ENCODE assay signal across 8 mouse cellular contexts in the genomic region with DNA sequence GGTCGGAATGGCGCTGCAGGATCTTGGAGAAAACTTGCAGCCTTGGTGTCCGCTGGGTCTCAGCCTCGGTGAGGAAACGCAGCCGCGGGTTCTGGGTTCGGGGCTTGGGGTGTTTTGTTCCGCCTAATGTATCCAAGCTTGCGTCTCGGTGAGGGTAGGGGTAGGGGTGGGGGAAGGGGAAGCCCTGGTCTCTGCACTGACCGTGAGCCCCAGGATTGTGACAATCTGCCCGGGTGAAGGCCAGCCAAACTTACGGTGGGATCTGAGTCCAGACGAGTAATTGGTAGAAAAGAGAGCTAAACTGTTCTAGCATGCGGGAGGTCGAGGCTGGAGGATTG. TPM values are rescaled to one million over a fixed set of nuclear protein-coding genes. Genes with fewer than 3 reads are reported as not detected.
DNase-seq lines count a peak whose midpoint lies in the region; ATAC-seq and TF ChIP-seq lines count a peak whose summit lies in the region.

No protein-coding gene starts in this region.

- no peaks in the 10 kb centered on the region for H3K9me3 ChIP-seq in kidney, embryonic 16.5 days (ENCODE audit: low read length)
- no peaks in the 10 kb centered on the region for H3K9me3 ChIP-seq in embryonic facial prominence, embryonic 10.5 days
- H3K9me3 ChIP-seq in hindbrain, postnatal 0 days (ENCODE audit: low read length) = no peaks in the 10 kb centered on the region
- no peaks in the 10 kb centered on the region for H3K9me3 ChIP-seq in midbrain, postnatal 0 days (ENCODE audit: low read length)

- peak overlapping the region; percentile 87 for H3K9ac ChIP-seq in kidney, embryonic 16.5 days (replicated peaks; ENCODE audit: low read length)
- peak overlapping the region; percentile 94 for H3K9ac ChIP-seq in hindbrain, postnatal 0 days (replicated peaks; ENCODE audit: low read length)
- H3K9ac ChIP-seq in midbrain, postnatal 0 days (replicated peaks; ENCODE audit: low read length, poor library complexity, severe bottlenecking) = peak overlapping the region; percentile 70

- no peaks in the 10 kb centered on the region for H3K27me3 ChIP-seq in kidney, embryonic 16.5 days (ENCODE audit: insufficient read depth, low read length)
- H3K27me3 ChIP-seq in embryonic facial prominence, embryonic 10.5 days (replicated peaks; ENCODE audit: low read depth, poor library complexity, severe bottlenecking) = no peaks in the 10 kb centered on the region
- no peaks in the 10 kb centered on the region for H3K27me3 ChIP-seq in hindbrain, postnatal 0 days (ENCODE audit: insufficient read depth, low read length)
- no peaks in the 10 kb centered on the region for H3K27me3 ChIP-seq in midbrain, postnatal 0 days (ENCODE audit: insufficient read depth, low read length)

- DNase-seq in kidney, adult 9 months = no peak
- DNase-seq in embryonic facial prominence, embryonic 10.5 days (ENCODE audit: low spot score) = no peak
- DNase-seq in hindbrain, postnatal 0 days (ENCODE audit: low spot score) = no peak
- no peak for DNase-seq in midbrain, postnatal 0 days (ENCODE audit: low spot score)
- no peak for DNase-seq in cerebellum, adult 9-11 months
- DNase-seq in right cerebral cortex, adult 2 months (ENCODE audit: low spot score in 2 of 2) = no peak
- DNase-seq in left cerebral cortex, postnatal 14 days (ENCODE audit: low spot score in 2 of 2) = no peak

- no peak for TF ChIP-seq CTCF in hindbrain, postnatal 0 days (IDR thresholded peaks at IDR 0.05; ENCODE audit: low read depth)
- TF ChIP-seq CTCF in midbrain, postnatal 0 days (IDR thresholded peaks at IDR 0.05) = no peak

- under 1% methylated on average over 17 of the region's 17 CpGs for WGBS in kidney, embryonic 16.5 days
- WGBS in embryonic facial prominence, embryonic 10.5 days = under 1% methylated on average over 17 of the region's 17 CpGs
- WGBS in hindbrain, postnatal 0 days = under 1% methylated on average over 17 of the region's 17 CpGs
- under 1% methylated on average over 17 of the region's 17 CpGs for WGBS in midbrain, postnatal 0 days

- peaks cover 34% of the 10 kb centered on the region for H3K4me1 ChIP-seq in kidney, embryonic 16.5 days (ENCODE audit: insufficient read depth, low read length)
- peaks cover 37% of the 10 kb centered on the region for H3K4me1 ChIP-seq in embryonic facial prominence, embryonic 10.5 days
- peaks cover 23% of the 10 kb centered on the region for H3K4me1 ChIP-seq in hindbrain, postnatal 0 days (ENCODE audit: insufficient read depth, low read length)
- H3K4me1 ChIP-seq in midbrain, postnatal 0 days (ENCODE audit: insufficient read depth, low read length) = peaks cover 16% of the 10 kb centered on the region; the same call in 1 of the 2 replicates

- ATAC-seq in kidney, embryonic 16.5 days (ENCODE audit: low FRiP score, low TSS enrichment) = peak; percentile 43
- peak; percentile 41 for ATAC-seq in hindbrain, postnatal 0 days
- ATAC-seq in midbrain, postnatal 0 days (ENCODE audit: low FRiP score) = peak; percentile 20; the same call in 1 of the 2 replicates

- peak overlapping the region; percentile 73 for H3K4me2 ChIP-seq in kidney, embryonic 16.5 days (replicated peaks; ENCODE audit: low read depth, low read length)
- H3K4me2 ChIP-seq in hindbrain, postnatal 0 days (ENCODE audit: low read depth, low read length) = peak overlapping the region; percentile 87
- peak overlapping the region; percentile 80 for H3K4me2 ChIP-seq in midbrain, postnatal 0 days (ENCODE audit: low read depth, low read length, poor library complexity, severe bottlenecking)

- H3K4me3 ChIP-seq in kidney, embryonic 16.5 days (ENCODE audit: low read length) = peak overlapping the region; percentile 70
- peak overlapping the region; percentile 95 for H3K4me3 ChIP-seq in embryonic facial prominence, embryonic 10.5 days
- peak overlapping the region; percentile 98 for H3K4me3 ChIP-seq in hindbrain, postnatal 0 days (ENCODE audit: low read length)
- peak overlapping the region; percentile 89 for H3K4me3 ChIP-seq in midbrain, postnatal 0 days (ENCODE audit: low read depth, low read length)

- no peak overlapping the region; the same call in 1 of the 2 replicates for H3K27ac ChIP-seq in kidney, embryonic 16.5 days (ENCODE audit: low read length)
- H3K27ac ChIP-seq in embryonic facial prominence, embryonic 10.5 days (replicated peaks) = peak overlapping the region; percentile 94
- peak overlapping the region; percentile 94; the same call in 1 of the 2 replicates for H3K27ac ChIP-seq in hindbrain, postnatal 0 days
- H3K27ac ChIP-seq in midbrain, postnatal 0 days (ENCODE audit: low read depth, low read length) = no peak overlapping the region

- intact Hi-C loops in left cerebral cortex, postnatal 14 days (cut with DNase I) = no loop called here

- no peaks in the 10 kb centered on the region for H3K36me3 ChIP-seq in kidney, embryonic 16.5 days (ENCODE audit: insufficient read depth, low read length)
- H3K36me3 ChIP-seq in embryonic facial prominence, embryonic 10.5 days (replicated peaks) = peaks cover 21% of the 10 kb centered on the region
- no peaks in the 10 kb centered on the region for H3K36me3 ChIP-seq in hindbrain, postnatal 0 days (ENCODE audit: insufficient read depth, low read length)
- H3K36me3 ChIP-seq in midbrain, postnatal 0 days (ENCODE audit: insufficient read depth, low read length) = no peaks in the 10 kb centered on the region

RNA-seq across cellular contexts. Expression of a gene that starts 0.8 kb away (rescaled TPM):
- 32.2 and 32.8 TPM in 2 replicates for polyA plus RNA-seq in kidney, embryonic 16.5 days (2015; fragmentation: Nextera tagmentation; extraction: Ambion mirVana)
- 38.1 and 42.2 TPM in 2 replicates for polyA plus RNA-seq in embryonic facial prominence, embryonic 10.5 days (2016; fragmentation: Nextera tagmentation; extraction: Ambion mirVana)
- total RNA-seq in hindbrain, postnatal 0 days (2014; rRNA removed) = 21.3 and 22.3 TPM in 2 replicates
- polyA plus RNA-seq in hindbrain, postnatal 0 days (2015; fragmentation: Nextera tagmentation; extraction: Ambion mirVana) = 6.9 and 7.4 TPM in 2 replicates
- total RNA-seq in midbrain, postnatal 0 days (2014; rRNA removed) = 20.2 and 25.4 TPM in 2 replicates
- 7.1 and 7.3 TPM in 2 replicates for polyA plus RNA-seq in midbrain, postnatal 0 days (2015; fragmentation: Nextera tagmentation; extraction: Ambion mirVana)
- 10 to 100 TPM; 15.3 to 16.3 TPM for total RNA-seq in left cerebral cortex, postnatal 14 days (2021)

RNA-seq across cellular contexts. Expression of a gene that starts 0.9 kb away (rescaled TPM):
- polyA plus RNA-seq in kidney, embryonic 16.5 days (2015; fragmentation: Nextera tagmentation; extraction: Ambion mirVana) = 34.1 and 35.4 TPM in 2 replicates
- 36.2 and 37.4 TPM in 2 replicates for polyA plus RNA-seq in embryonic facial prominence, embryonic 10.5 days (2016; fragmentation: Nextera tagmentation; extraction: Ambion mirVana)
- total RNA-seq in hindbrain, postnatal 0 days (2014; rRNA removed) = 141 and 162 TPM in 2 replicates
- polyA plus RNA-seq in hindbrain, postnatal 0 days (2015; fragmentation: Nextera tagmentation; extraction: Ambion mirVana) = 69.2 and 74.3 TPM in 2 replicates
- total RNA-seq in midbrain, postnatal 0 days (2014; rRNA removed) = 145 and 161 TPM in 2 replicates
- 80.8 and 85.2 TPM in 2 replicates for polyA plus RNA-seq in midbrain, postnatal 0 days (2015; fragmentation: Nextera tagmentation; extraction: Ambion mirVana)
- 100 to 1,000 TPM; 110 to 112 TPM for total RNA-seq in left cerebral cortex, postnatal 14 days (2021)

RNA-seq across cellular contexts. Expression of a gene that starts 31.2 kb away (rescaled TPM):
- polyA plus RNA-seq in kidney, embryonic 16.5 days (2015; fragmentation: Nextera tagmentation; extraction: Ambion mirVana) = 146 and 151 TPM in 2 replicates
- polyA plus RNA-seq in embryonic facial prominence, embryonic 10.5 days (2016; fragmentation: Nextera tagmentation; extraction: Ambion mirVana) = 173 and 176 TPM in 2 replicates
- 35.3 and 36.9 TPM in 2 replicates for total RNA-seq in hindbrain, postnatal 0 days (2014; rRNA removed)
- 147 and 148 TPM in 2 replicates for polyA plus RNA-seq in hindbrain, postnatal 0 days (2015; fragmentation: Nextera tagmentation; extraction: Ambion mirVana)
- 48.1 and 68.6 TPM in 2 replicates for total RNA-seq in midbrain, postnatal 0 days (2014; rRNA removed)
- 136 and 140 TPM in 2 replicates for polyA plus RNA-seq in midbrain, postnatal 0 days (2015; fragmentation: Nextera tagmentation; extraction: Ambion mirVana)
- total RNA-seq in left cerebral cortex, postnatal 14 days (2021) = 10 to 100 TPM; 65.7 to 69.2 TPM

RNA-seq across cellular contexts. Expression of a gene that starts 31.4 kb away (rescaled TPM):
- 56.6 and 58.8 TPM in 2 replicates for polyA plus RNA-seq in kidney, embryonic 16.5 days (2015; fragmentation: Nextera tagmentation; extraction: Ambion mirVana)
- polyA plus RNA-seq in embryonic facial prominence, embryonic 10.5 days (2016; fragmentation: Nextera tagmentation; extraction: Ambion mirVana) = 45.8 and 53.3 TPM in 2 replicates
- total RNA-seq in hindbrain, postnatal 0 days (2014; rRNA removed) = 12.7 and 24.0 TPM in 2 replicates
- polyA plus RNA-seq in hindbrain, postnatal 0 days (2015; fragmentation: Nextera tagmentation; extraction: Ambion mirVana) = 29.4 and 32.5 TPM in 2 replicates
- 13.9 and 19.7 TPM in 2 replicates for total RNA-seq in midbrain, postnatal 0 days (2014; rRNA removed)
- 20.7 and 22.3 TPM in 2 replicates for polyA plus RNA-seq in midbrain, postnatal 0 days (2015; fragmentation: Nextera tagmentation; extraction: Ambion mirVana)
- total RNA-seq in left cerebral cortex, postnatal 14 days (2021) = 10 to 100 TPM; 30.1 to 30.6 TPM

Comparison
In these comparisons a context has a peak if more than half of its experiments do, and no peak if none do; other contexts are left out.
1. H3K27ac ChIP-seq: peak in embryonic facial prominence, embryonic 10.5 days (single experiment) and hindbrain, postnatal 0 days (single experiment); none in kidney, embryonic 16.5 days (single experiment) and midbrain, postnatal 0 days (single experiment).
2. Peak in every context shown above with its lines, with median percentiles within 50 percentile points of each other: ATAC-seq, H3K4me2 ChIP-seq, H3K4me3 ChIP-seq and H3K9ac ChIP-seq.